Mouse (Mus musculus): ENCODE results near the gene Osr1.

DNA sequence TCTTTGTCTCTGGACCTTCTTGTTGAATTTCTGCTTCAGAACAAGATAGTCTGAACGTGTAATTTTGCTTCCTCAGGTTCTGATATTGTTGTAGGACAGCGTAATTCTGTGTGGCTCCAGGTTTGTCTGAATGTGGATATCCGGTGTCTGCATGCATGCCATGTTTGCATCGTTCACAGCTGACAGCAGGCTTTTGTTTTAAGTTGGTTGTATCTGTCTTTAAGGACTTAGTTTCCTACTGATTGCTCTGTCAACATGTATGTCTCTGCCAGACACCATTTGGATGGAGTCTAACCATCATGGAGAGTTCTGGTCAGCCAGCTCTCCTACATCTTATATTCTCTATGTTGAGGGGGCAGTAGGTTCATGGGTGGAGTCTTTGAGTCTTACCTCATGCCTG is 8.7 kb downstream of the Osr1 start:
- TF ChIP-seq EP300 (IDR thresholded peaks at IDR 0.05; ENCODE audit: low read depth) (no peak), CTCF (IDR thresholded peaks at IDR 0.05; ENCODE audit: low read depth) (no peak)
